In the genomic region with DNA sequence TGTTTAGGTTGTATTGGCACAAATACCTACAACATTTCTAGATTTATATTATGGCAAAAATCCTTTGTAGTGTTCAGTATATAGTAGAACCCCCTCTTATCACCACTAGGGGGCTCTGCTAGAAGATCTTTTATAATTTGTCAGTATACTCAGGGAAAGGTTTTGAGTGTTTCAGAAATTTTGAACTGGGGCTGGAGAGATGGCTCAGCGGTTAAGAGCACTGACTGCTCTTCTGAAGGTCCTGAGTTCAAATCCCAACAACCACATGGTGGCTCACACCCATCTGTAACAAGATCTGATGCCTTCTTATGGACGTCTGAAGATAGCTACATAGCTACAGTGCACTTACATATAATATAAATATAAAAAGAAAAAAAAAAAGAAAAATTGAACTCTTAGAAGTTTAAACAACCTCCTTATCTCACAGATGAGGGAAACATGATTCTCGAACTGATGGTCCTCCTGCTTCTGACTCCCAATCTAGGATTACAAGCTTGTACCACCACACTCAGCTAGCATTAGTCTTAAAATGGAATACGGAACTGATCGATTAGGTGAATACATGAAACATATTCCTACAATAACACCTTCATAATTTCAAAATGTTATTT, we compare ENCODE assay signal across 10 mouse cellular contexts. TPM values are rescaled to one million over a fixed set of nuclear protein-coding genes. Genes with fewer than 3 reads are reported as not detected.
A peak's percentile ranks its signal among the peaks of the same experiment; 100 is the strongest.
DNase-seq lines count a peak whose midpoint lies in the region; ATAC-seq and TF ChIP-seq lines count a peak whose summit lies in the region.
"Had no signal": no experiment of that assay in that cellular context is flagged by ENCODE, and none has a peak within 500 bp of the region (broad histone marks: within the 10 kb centered on the region; RNA-seq: fewer than 3 reads in every experiment).

No protein-coding gene starts in this region.

- H3K4me3 ChIP-seq in forebrain, postnatal 0 days (ENCODE audit: low read depth, low read length) = no peak overlapping the region
- H3K4me3 ChIP-seq in forebrain, embryonic 16.5 days (replicated peaks; ENCODE audit: low read length) = no peak overlapping the region
- no peak overlapping the region for H3K4me3 ChIP-seq in neural tube, embryonic 11.5 days (ENCODE audit: low read depth, low read length)
- H3K4me3 ChIP-seq in neural tube, embryonic 15.5 days (replicated peaks) = no peak overlapping the region
- H3K4me3 ChIP-seq in layer of hippocampus, adult 2 months = no peak overlapping the region; the same call in 1 of the 2 replicates

- DNase-seq in forebrain, postnatal 0 days = peak; percentile 69
- DNase-seq in neural tube, embryonic 11.5 days (ENCODE audit: low spot score) = peak; percentile 17
- peak; percentile 49 to 55 for DNase-seq in cerebellum, postnatal 14 days
- peak; percentile 13 to 24 for DNase-seq in layer of hippocampus, adult 2 months (ENCODE audit: low spot score in 2 of 2)
- no peak for DNase-seq in right cerebral cortex, postnatal 10 days (ENCODE audit: low spot score in 2 of 2)

- H3K27ac ChIP-seq in forebrain, postnatal 0 days (ENCODE audit: low read depth, low read length) = no peak overlapping the region
- H3K27ac ChIP-seq in forebrain, embryonic 16.5 days (ENCODE audit: low read length) = no peak overlapping the region
- no peak overlapping the region for H3K27ac ChIP-seq in neural tube, embryonic 11.5 days (ENCODE audit: low read depth, low read length)
- H3K27ac ChIP-seq in neural tube, embryonic 15.5 days (replicated peaks) = no peak overlapping the region
- no peak overlapping the region for H3K27ac ChIP-seq in layer of hippocampus, adult 2 months

- H3K9ac ChIP-seq in forebrain, postnatal 0 days = no peak overlapping the region
- H3K9ac ChIP-seq in forebrain, embryonic 16.5 days (replicated peaks; ENCODE audit: low read depth, low read length) = no peak overlapping the region
- no peak overlapping the region for H3K9ac ChIP-seq in neural tube, embryonic 11.5 days (ENCODE audit: low read length)
- H3K9ac ChIP-seq in neural tube, embryonic 15.5 days (replicated peaks) = no peak overlapping the region

- H3K27me3 ChIP-seq in forebrain, postnatal 0 days (ENCODE audit: insufficient read depth, low read length) = no peaks in the 10 kb centered on the region
- no peaks in the 10 kb centered on the region for H3K27me3 ChIP-seq in forebrain, embryonic 16.5 days (replicated peaks; ENCODE audit: control insufficient read depth, insufficient read depth, low read length)
- no peaks in the 10 kb centered on the region for H3K27me3 ChIP-seq in neural tube, embryonic 11.5 days (ENCODE audit: control insufficient read depth, insufficient read depth, low read length)
- H3K27me3 ChIP-seq in neural tube, embryonic 15.5 days (replicated peaks) = no peaks in the 10 kb centered on the region
- H3K27me3 ChIP-seq: stomach, embryonic 15.5 days had no signal

- H3K9me3 ChIP-seq in forebrain, postnatal 0 days (ENCODE audit: low read length) = no peaks in the 10 kb centered on the region
- H3K9me3 ChIP-seq in forebrain, embryonic 16.5 days (ENCODE audit: control insufficient read depth, low read length) = no peaks in the 10 kb centered on the region
- H3K9me3 ChIP-seq in neural tube, embryonic 11.5 days (ENCODE audit: control insufficient read depth, low read length) = no peaks in the 10 kb centered on the region
- H3K9me3 ChIP-seq in neural tube, embryonic 15.5 days (replicated peaks) = no peaks in the 10 kb centered on the region
- H3K9me3 ChIP-seq: stomach, embryonic 15.5 days had no signal

- 68% methylated on average over 5 of the region's 5 CpGs for WGBS in forebrain, postnatal 0 days
- WGBS in forebrain, embryonic 16.5 days = 77% methylated on average over 5 of the region's 5 CpGs
- WGBS in neural tube, embryonic 11.5 days = 76% methylated on average over 5 of the region's 5 CpGs
- WGBS in neural tube, embryonic 15.5 days = 73% methylated on average over 5 of the region's 5 CpGs

- TF ChIP-seq CTCF in forebrain, postnatal 0 days (IDR thresholded peaks at IDR 0.05; ENCODE audit: low read depth) = peak; percentile 61
- TF ChIP-seq CTCF in layer of hippocampus, adult 2 months (conservative IDR thresholded peaks at IDR 0.05) = peak; percentile 85

- peaks cover 11% of the 10 kb centered on the region; the same call in 1 of the 2 replicates for H3K4me1 ChIP-seq in forebrain, postnatal 0 days (ENCODE audit: insufficient read depth)
- H3K4me1 ChIP-seq in forebrain, embryonic 16.5 days (replicated peaks; ENCODE audit: control insufficient read depth, insufficient read depth, low read length) = peaks cover 11% of the 10 kb centered on the region
- peaks cover 4% of the 10 kb centered on the region; the same call in 1 of the 2 replicates for H3K4me1 ChIP-seq in neural tube, embryonic 11.5 days (ENCODE audit: control insufficient read depth, insufficient read depth, low read length)
- peaks cover 21% of the 10 kb centered on the region for H3K4me1 ChIP-seq in neural tube, embryonic 15.5 days

- no peak for ATAC-seq in forebrain, postnatal 0 days
- no peak for ATAC-seq in forebrain, embryonic 16.5 days
- ATAC-seq in neural tube, embryonic 11.5 days (ENCODE audit: insufficient read depth, low FRiP score, low TSS enrichment) = no peak
- no peak for ATAC-seq in neural tube, embryonic 15.5 days (ENCODE audit: low FRiP score)
- ATAC-seq in monocyte, adult 5-6 weeks (replicated peaks; ENCODE audit: insufficient number of reproducible peaks, low FRiP score, low TSS enrichment, poor library complexity, severe bottlenecking) = 0 out of 2 replicates have a peak, but pooled peaks have one; percentile 44

- H3K36me3 ChIP-seq in forebrain, postnatal 0 days (ENCODE audit: insufficient read depth) = no peaks in the 10 kb centered on the region
- no peaks in the 10 kb centered on the region for H3K36me3 ChIP-seq in forebrain, embryonic 16.5 days (ENCODE audit: control insufficient read depth, insufficient read depth)
- H3K36me3 ChIP-seq in neural tube, embryonic 11.5 days (ENCODE audit: control insufficient read depth, insufficient read depth, low read length) = no peaks in the 10 kb centered on the region
- H3K36me3 ChIP-seq in neural tube, embryonic 15.5 days = no peaks in the 10 kb centered on the region
- H3K36me3 ChIP-seq: stomach, embryonic 15.5 days had no signal

- H3K4me2 ChIP-seq in forebrain, postnatal 0 days (ENCODE audit: low read depth) = no peak overlapping the region
- no peak overlapping the region for H3K4me2 ChIP-seq in forebrain, embryonic 16.5 days (ENCODE audit: low read length)
- H3K4me2 ChIP-seq in neural tube, embryonic 11.5 days (ENCODE audit: low read depth) = no peak overlapping the region
- no peak overlapping the region; the same call in 1 of the 2 replicates for H3K4me2 ChIP-seq in neural tube, embryonic 15.5 days

RNA-seq across cellular contexts. Expression of a gene that starts 1.4 kb away (rescaled TPM):
- 139 and 158 TPM in 2 replicates for total RNA-seq in forebrain, postnatal 0 days (2014; rRNA removed)
- polyA plus RNA-seq in forebrain, postnatal 0 days (2015; fragmentation: Nextera tagmentation; extraction: Ambion mirVana) = 255 and 269 TPM in 2 replicates
- polyA plus RNA-seq in forebrain, embryonic 16.5 days (2015; fragmentation: Nextera tagmentation; extraction: Ambion mirVana) = 174 and 198 TPM in 2 replicates
- 92.5 and 102 TPM in 2 replicates for polyA plus RNA-seq in neural tube, embryonic 11.5 days (2014; fragmentation: Nextera tagmentation; extraction: Ambion mirVana)
- 187 and 197 TPM in 2 replicates for polyA plus RNA-seq in neural tube, embryonic 15.5 days (2015; fragmentation: Nextera tagmentation; extraction: Ambion mirVana)
- 100 to 1,000 TPM; 149 to 159 TPM for total RNA-seq in layer of hippocampus, adult 2 months (2021)
- total RNA-seq in monocyte, adult 5-6 weeks (2017) = 93.9 to 122 TPM (median 116 TPM) in 3 replicates

RNA-seq across cellular contexts. Expression of a gene that starts 1.5 kb away (rescaled TPM):
- 44.8 and 55.8 TPM in 2 replicates for total RNA-seq in forebrain, postnatal 0 days (2014; rRNA removed)
- 172 and 207 TPM in 2 replicates for polyA plus RNA-seq in forebrain, postnatal 0 days (2015; fragmentation: Nextera tagmentation; extraction: Ambion mirVana)
- polyA plus RNA-seq in forebrain, embryonic 16.5 days (2015; fragmentation: Nextera tagmentation; extraction: Ambion mirVana) = 188 and 191 TPM in 2 replicates
- polyA plus RNA-seq in neural tube, embryonic 11.5 days (2014; fragmentation: Nextera tagmentation; extraction: Ambion mirVana) = 138 and 142 TPM in 2 replicates
- polyA plus RNA-seq in neural tube, embryonic 15.5 days (2015; fragmentation: Nextera tagmentation; extraction: Ambion mirVana) = 200 and 217 TPM in 2 replicates
- 100 to 1,000 TPM; 121 to 127 TPM for total RNA-seq in layer of hippocampus, adult 2 months (2021)
- 48.6 to 59.6 TPM (median 49.9 TPM) in 3 replicates for total RNA-seq in monocyte, adult 5-6 weeks (2017)

RNA-seq across cellular contexts. Expression of a gene that starts 42.9 kb away (rescaled TPM):
- total RNA-seq in forebrain, postnatal 0 days (2014; rRNA removed) = not detected in 2 replicates
- polyA plus RNA-seq in forebrain, postnatal 0 days (2015; fragmentation: Nextera tagmentation; extraction: Ambion mirVana) = 1.3 TPM in 1 of 2 replicates, not detected in the other
- polyA plus RNA-seq in forebrain, embryonic 16.5 days (2015; fragmentation: Nextera tagmentation; extraction: Ambion mirVana) = not detected in 2 replicates
- not detected in 2 replicates for polyA plus RNA-seq in neural tube, embryonic 11.5 days (2014; fragmentation: Nextera tagmentation; extraction: Ambion mirVana)
- polyA plus RNA-seq in neural tube, embryonic 15.5 days (2015; fragmentation: Nextera tagmentation; extraction: Ambion mirVana) = 1.1 TPM in 1 of 2 replicates, not detected in the other
- 1 to 10 TPM; 4.4 to 5.7 TPM for total RNA-seq in layer of hippocampus, adult 2 months (2021)
- not detected in 3 replicates for total RNA-seq in monocyte, adult 5-6 weeks (2017)
- polyA plus RNA-seq: large intestine, adult 2 months had no signal

Comparison
In these comparisons a context has a peak if more than half of its experiments do, and no peak if none do; other contexts are left out.
1. DNase-seq: peak in forebrain, postnatal 0 days (single experiment), neural tube, embryonic 11.5 days (single experiment), cerebellum, postnatal 14 days (2 of 2) and layer of hippocampus, adult 2 months (2 of 2); none in right cerebral cortex, postnatal 10 days (0 of 2).